ENCODE assay signal across 15 mouse cellular contexts in the genomic region with DNA sequence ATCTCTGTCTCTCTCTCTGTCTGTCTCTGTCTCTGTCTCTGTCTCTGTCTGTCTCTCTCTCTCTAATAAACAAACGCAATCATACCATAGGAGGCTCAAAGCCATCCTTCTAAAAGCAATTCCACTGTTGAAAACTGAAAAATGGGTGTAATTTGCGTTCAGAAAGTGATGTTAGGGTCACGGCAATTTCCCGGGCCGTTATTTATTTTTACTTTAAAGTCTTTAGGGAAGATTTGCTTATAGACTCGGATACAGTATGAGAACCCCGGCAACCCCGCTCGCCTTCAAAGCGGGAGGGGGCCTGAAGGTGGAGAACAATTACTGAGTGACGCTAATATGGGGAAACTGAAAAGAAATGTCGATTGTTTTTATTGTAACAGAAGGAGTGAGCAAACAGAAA. TPM values are rescaled to one million over a fixed set of nuclear protein-coding genes. Genes with fewer than 3 reads are reported as not detected.
DNase-seq lines count a peak whose midpoint lies in the region; ATAC-seq and TF ChIP-seq lines count a peak whose summit lies in the region.
"Had no signal": no experiment of that assay in that cellular context is flagged by ENCODE, and none has a peak within 500 bp of the region (broad histone marks: within the 10 kb centered on the region; RNA-seq: fewer than 3 reads in every experiment).

No protein-coding gene starts in this region.

- no peak overlapping the region for H3K27ac ChIP-seq in heart, embryonic 11.5 days (ENCODE audit: low read depth, low read length)
- no peak overlapping the region for H3K27ac ChIP-seq in heart, adult 2 months
- no peak overlapping the region for H3K27ac ChIP-seq in liver, embryonic 12.5 days
- peak overlapping the region; percentile 80; the same call in 1 of the 2 replicates for H3K27ac ChIP-seq in embryonic facial prominence, embryonic 12.5 days
- H3K27ac ChIP-seq in liver, embryonic 15.5 days (replicated peaks) = no peak overlapping the region
- H3K27ac ChIP-seq: midbrain, embryonic 13.5 days had no signal

- ATAC-seq in heart, embryonic 11.5 days (replicated peaks; ENCODE audit: insufficient number of reproducible peaks, low FRiP score, low TSS enrichment) = no peak
- ATAC-seq in liver, embryonic 12.5 days = no peak
- no peak for ATAC-seq in embryonic facial prominence, embryonic 12.5 days (ENCODE audit: insufficient number of reproducible peaks, insufficient read depth, low FRiP score, low TSS enrichment)
- no peak for ATAC-seq in liver, embryonic 15.5 days (ENCODE audit: insufficient read depth)
- ATAC-seq: inflammation-experienced regulatory T-cells, adult 6 months; midbrain, embryonic 13.5 days had no signal

- no peaks in the 10 kb centered on the region for H3K79me2 ChIP-seq in heart, adult 2 months (replicated peaks; ENCODE audit: control insufficient read depth, insufficient read depth, low read length)

- TF ChIP-seq EP300 in heart, adult 2 months (IDR thresholded peaks at IDR 0.05; ENCODE audit: insufficient read depth, low read depth, low read length) = no peak

- H3K9ac ChIP-seq in heart, embryonic 11.5 days (ENCODE audit: low read depth, low read length) = no peak overlapping the region
- no peak overlapping the region for H3K9ac ChIP-seq in heart, adult 2 months (ENCODE audit: low read depth, low read length)
- no peak overlapping the region for H3K9ac ChIP-seq in liver, embryonic 12.5 days
- peak overlapping the region; percentile 57; the same call in 1 of the 2 replicates for H3K9ac ChIP-seq in embryonic facial prominence, embryonic 12.5 days
- H3K9ac ChIP-seq in liver, embryonic 15.5 days = no peak overlapping the region
- H3K9ac ChIP-seq: midbrain, embryonic 13.5 days had no signal

- no peak for TF ChIP-seq POLR2A in heart, adult 2 months (IDR thresholded peaks at IDR 0.05; ENCODE audit: insufficient read depth, low read depth, low read length)

- DNase-seq in heart, adult 2 months = no peak
- no peak for DNase-seq in liver
- no peak for DNase-seq in ovary, postnatal 10 days (ENCODE audit: low spot score)
- DNase-seq in embryo, embryonic 11 days = no peak
- DNase-seq: B cell, adult 2 months; gastrocnemius, postnatal 36 days; layer of hippocampus, adult 9-11 months; spleen, adult 18-20 months had no signal

- peak overlapping the region; percentile 31 for H3K4me3 ChIP-seq in heart, embryonic 11.5 days (ENCODE audit: low read depth, low read length)
- no peak overlapping the region for H3K4me3 ChIP-seq in heart, adult 2 months
- H3K4me3 ChIP-seq in liver, embryonic 12.5 days = no peak overlapping the region
- peak overlapping the region; percentile 52 for H3K4me3 ChIP-seq in embryonic facial prominence, embryonic 12.5 days
- peak overlapping the region; percentile 14; the same call in 1 of the 2 replicates for H3K4me3 ChIP-seq in liver, embryonic 15.5 days (replicated peaks)
- H3K4me3 ChIP-seq: midbrain, embryonic 13.5 days had no signal

- H3K27me3 ChIP-seq in heart, embryonic 11.5 days (ENCODE audit: control insufficient read depth, insufficient read depth, low read length) = peaks cover 93% of the 10 kb centered on the region
- H3K27me3 ChIP-seq in heart, adult 2 months (ENCODE audit: control insufficient read depth, insufficient read depth, low read length) = peaks cover 33% of the 10 kb centered on the region
- H3K27me3 ChIP-seq in liver, embryonic 12.5 days (replicated peaks) = peaks cover 98% of the 10 kb centered on the region
- H3K27me3 ChIP-seq in embryonic facial prominence, embryonic 12.5 days = peaks cover 93% of the 10 kb centered on the region
- H3K27me3 ChIP-seq in liver, embryonic 15.5 days = peaks cover 99% of the 10 kb centered on the region

- 1% methylated on average over 12 of the region's 12 CpGs for WGBS in heart, embryonic 11.5 days (ENCODE audit: insufficient replicate concordance)
- WGBS in heart, adult 2 months = 6% methylated on average over 12 of the region's 12 CpGs
- WGBS in liver, embryonic 12.5 days (ENCODE audit: insufficient replicate concordance) = 2% methylated on average over 12 of the region's 12 CpGs
- WGBS in embryonic facial prominence, embryonic 12.5 days = under 1% methylated on average over 12 of the region's 12 CpGs
- WGBS in liver, embryonic 15.5 days (ENCODE audit: insufficient replicate concordance) = 3% methylated on average over 12 of the region's 12 CpGs

- no peaks in the 10 kb centered on the region for H3K9me3 ChIP-seq in heart, embryonic 11.5 days (replicated peaks; ENCODE audit: control insufficient read depth, low read length)
- no peaks in the 10 kb centered on the region for H3K9me3 ChIP-seq in liver, embryonic 12.5 days (replicated peaks)
- no peaks in the 10 kb centered on the region for H3K9me3 ChIP-seq in embryonic facial prominence, embryonic 12.5 days
- H3K9me3 ChIP-seq in liver, embryonic 15.5 days (replicated peaks) = no peaks in the 10 kb centered on the region
- H3K9me3 ChIP-seq: midbrain, embryonic 13.5 days had no signal

- no peak for TF ChIP-seq CTCF in heart, adult 2 months (IDR thresholded peaks at IDR 0.05)

- no peaks in the 10 kb centered on the region for H3K36me3 ChIP-seq in heart, embryonic 11.5 days (ENCODE audit: control insufficient read depth, insufficient read depth, low read length)
- no peaks in the 10 kb centered on the region for H3K36me3 ChIP-seq in heart, adult 2 months (ENCODE audit: control insufficient read depth, insufficient read depth, low read length)
- H3K36me3 ChIP-seq in liver, embryonic 12.5 days = no peaks in the 10 kb centered on the region
- H3K36me3 ChIP-seq in embryonic facial prominence, embryonic 12.5 days = no peaks in the 10 kb centered on the region
- H3K36me3 ChIP-seq in liver, embryonic 15.5 days (replicated peaks) = no peaks in the 10 kb centered on the region
- H3K36me3 ChIP-seq: midbrain, embryonic 13.5 days had no signal

- intact Hi-C loops in heart, adult 2 months (cut with DNase I) = no loop called here

- H3K4me2 ChIP-seq in heart, embryonic 11.5 days = peak overlapping the region; percentile 59
- H3K4me2 ChIP-seq in liver, embryonic 12.5 days = peak overlapping the region; percentile 28; the same call in 1 of the 2 replicates
- peak overlapping the region; percentile 55 for H3K4me2 ChIP-seq in embryonic facial prominence, embryonic 12.5 days (replicated peaks)
- H3K4me2 ChIP-seq in liver, embryonic 15.5 days = no peak overlapping the region; the same call in 1 of the 2 replicates

- peaks cover 14% of the 10 kb centered on the region; the same call in 1 of the 2 replicates for H3K4me1 ChIP-seq in heart, embryonic 11.5 days (ENCODE audit: control insufficient read depth, insufficient read depth, low read length)
- no peaks in the 10 kb centered on the region for H3K4me1 ChIP-seq in heart, adult 2 months (ENCODE audit: control insufficient read depth, insufficient read depth, low read length)
- H3K4me1 ChIP-seq in liver, embryonic 12.5 days = peaks cover 13% of the 10 kb centered on the region
- peaks cover 22% of the 10 kb centered on the region for H3K4me1 ChIP-seq in embryonic facial prominence, embryonic 12.5 days
- H3K4me1 ChIP-seq in liver, embryonic 15.5 days (replicated peaks) = peaks cover 8% of the 10 kb centered on the region; the same call in 1 of the 2 replicates

RNA-seq across cellular contexts. Expression of a gene that starts 0.6 kb away (rescaled TPM):
- 0.08 and 0.50 TPM in 2 replicates for polyA plus RNA-seq in heart, embryonic 11.5 days (2014; fragmentation: Nextera tagmentation; extraction: Ambion mirVana)
- total RNA-seq in heart, adult 2 months (2021) = under 1 TPM in 1 of 2 experiments, not detected in 1; 0.26 TPM
- polyA plus RNA-seq in heart, adult 2 months (2012; rRNA removed) = 0.20 and 0.47 TPM in 2 replicates
- polyA plus RNA-seq in liver, embryonic 12.5 days (2016; fragmentation: Nextera tagmentation; extraction: Ambion mirVana) = 0.26 and 0.32 TPM in 2 replicates
- polyA plus RNA-seq in embryonic facial prominence, embryonic 12.5 days (2016; fragmentation: Nextera tagmentation; extraction: Ambion mirVana) = 16.3 and 20.0 TPM in 2 replicates
- 0.15 and 0.18 TPM in 2 replicates for polyA plus RNA-seq in liver, embryonic 15.5 days (2015; fragmentation: Nextera tagmentation; extraction: Ambion mirVana)
- total RNA-seq: common myeloid progenitor, adult 5-6 weeks had no signal
- polyA plus RNA-seq: midbrain, embryonic 13.5 days had no signal

Comparison
In these comparisons a context has a peak if more than half of its experiments do, and no peak if none do; other contexts are left out.
1. H3K4me3 ChIP-seq: peak in heart, embryonic 11.5 days (single experiment), embryonic facial prominence, embryonic 12.5 days (single experiment) and liver, embryonic 15.5 days (single experiment); none in heart, adult 2 months (single experiment) and liver, embryonic 12.5 days (single experiment).
2. RNA of a gene that starts 0.6 kb away (polyA plus RNA-seq): 16.3 to 20.0 TPM in embryonic facial prominence, embryonic 12.5 days; 0.08 to 0.50 TPM in heart, embryonic 11.5 days, 0.20 to 0.47 TPM in heart, adult 2 months, 0.26 to 0.32 TPM in liver, embryonic 12.5 days and 0.15 to 0.18 TPM in liver, embryonic 15.5 days; every median in the first group is over 10 times any median in the second.